Mouse (Mus musculus): Measurements from ENCODE around the gene Duoxa2. TPM values are rescaled to one million over a fixed set of nuclear protein-coding genes. Genes with fewer than 3 reads are reported as not detected.

The Duoxa2 gene
- polyA plus RNA-seq (2015; fragmentation: Nextera tagmentation; extraction: Ambion mirVana) = not detected in 2 replicates

DNA sequence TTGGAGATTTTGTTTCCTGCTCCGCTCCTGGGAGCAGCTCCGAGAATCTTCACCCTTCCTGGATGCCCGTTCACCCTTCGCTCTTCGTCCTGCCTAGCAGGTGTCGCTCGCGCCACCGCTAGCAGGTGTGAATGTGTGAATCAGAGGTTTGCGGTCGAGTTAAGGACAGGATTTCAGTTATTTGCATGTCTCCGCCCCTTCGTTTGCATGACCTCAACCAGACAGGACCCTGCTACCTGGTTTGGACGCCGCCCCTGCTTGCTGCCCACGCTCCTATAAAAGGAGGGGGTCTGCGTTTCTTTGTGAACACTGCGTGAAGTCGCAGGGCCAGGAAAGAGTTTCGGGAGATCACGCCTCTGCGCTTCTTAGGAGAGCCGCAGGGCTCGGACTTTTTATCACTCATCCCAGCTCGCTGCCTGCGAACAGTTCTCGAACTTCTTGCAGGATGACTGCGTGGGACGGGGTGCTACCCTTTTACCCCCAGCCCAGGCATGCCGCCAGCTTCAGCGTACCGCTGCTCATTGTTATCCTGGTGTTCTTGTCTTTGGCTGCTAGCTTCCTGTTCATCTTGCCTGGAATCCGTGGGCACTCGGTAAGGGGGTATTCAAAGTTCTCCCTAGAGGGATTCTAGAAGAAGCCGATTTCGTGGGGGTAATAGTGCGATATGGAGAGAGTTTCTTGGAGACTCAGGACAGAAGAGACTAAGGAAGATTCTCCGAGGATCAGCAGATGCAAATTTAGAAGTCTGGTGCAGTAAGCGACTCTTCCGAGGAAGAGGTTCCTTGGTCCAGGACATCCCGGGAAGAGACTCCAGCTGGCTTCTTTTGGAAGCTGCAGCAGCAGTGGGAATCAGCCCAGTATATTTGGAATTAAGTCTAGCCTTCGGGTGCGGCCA lies at the start of gene Duoxa2:
TSS of gene Duoxa2 (plus strand) at position 305 of the 895 bp plus-strand sequence.
- Histone ChIP-seq H3K4me3 (ENCODE audit: low read length) (peak within 1 kb of the TSS; percentile 33), H3K4me2 (replicated peaks; ENCODE audit: low read depth, low read length) (peak within 1 kb of the TSS; percentile 46), H3K4me1 (ENCODE audit: insufficient read depth, low read length) (peaks cover 28% of the 10 kb centered on the region), H3K27me3 (ENCODE audit: insufficient read depth, low read length) (peaks cover 87% of the 10 kb centered on the region), H3K9me3 (ENCODE audit: low read length) (no peaks in the 10 kb centered on the region), H3K9ac (replicated peaks; ENCODE audit: low read length) (no peak within 1 kb of the TSS), H3K36me3 (ENCODE audit: insufficient read depth, low read length) (no peaks in the 10 kb centered on the region), H3K27ac (ENCODE audit: low read length) (no peak within 1 kb of the TSS)
- under 1% methylated on average over 42 of the region's 43 CpGs for WGBS
- no peak for ATAC-seq (ENCODE audit: low FRiP score, low TSS enrichment)

DNA sequence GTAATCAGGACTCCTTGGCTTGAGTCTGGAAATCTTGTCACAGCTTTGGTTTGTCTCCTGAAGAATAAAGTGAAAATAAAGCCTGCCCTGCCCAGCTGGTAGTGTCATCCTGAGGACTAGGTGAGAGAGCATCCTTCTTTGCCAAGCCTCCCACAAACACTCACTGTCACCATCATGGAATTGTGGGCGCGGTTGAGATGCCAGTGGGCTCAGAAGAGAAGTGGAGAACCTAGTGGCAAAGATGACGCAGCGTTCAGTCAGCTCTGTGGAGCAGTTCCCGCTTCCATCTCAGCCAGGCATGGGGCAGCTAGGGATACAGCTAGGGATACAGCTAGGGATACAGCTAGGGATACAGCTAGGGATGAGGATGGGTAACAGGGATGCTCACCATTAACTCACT lies 42.7 kb upstream of the Duoxa2 start:
- WGBS = 94% methylated on average over 5 of the region's 5 CpGs
- H3K36me3 ChIP-seq (ENCODE audit: insufficient read depth, low read length) = no peaks in the 10 kb centered on the region
- ATAC-seq (ENCODE audit: low FRiP score, low TSS enrichment) = no peak

DNA sequence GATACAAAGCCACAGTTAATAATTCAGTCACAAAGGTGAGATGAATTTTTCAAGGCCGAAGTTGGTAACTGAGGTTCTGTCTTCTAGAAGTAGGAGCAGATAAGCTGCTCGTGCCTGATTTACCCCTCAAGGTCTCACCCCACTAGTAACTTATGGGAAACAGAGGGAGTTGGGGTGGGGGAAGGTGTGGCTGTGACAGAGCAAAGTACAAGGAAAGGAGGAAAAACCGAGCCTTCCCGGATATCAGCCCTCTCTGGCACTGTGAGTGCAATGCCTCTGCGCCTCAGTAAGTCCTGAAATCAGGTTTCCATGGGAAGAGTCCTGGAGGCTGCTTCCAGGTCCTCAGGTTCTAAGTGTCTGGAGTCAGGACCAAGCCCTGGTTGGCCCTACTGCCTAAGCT lies 38.0 kb upstream of the Duoxa2 start:
- no peak for ATAC-seq (ENCODE audit: low FRiP score, low TSS enrichment)
- H3K27me3 ChIP-seq (ENCODE audit: insufficient read depth, low read length) = no peaks in the 10 kb centered on the region
- 83% methylated on average over 5 of the region's 5 CpGs for WGBS
- H3K27ac ChIP-seq (ENCODE audit: low read length) = no peak overlapping the region
- no peak overlapping the region for H3K4me3 ChIP-seq (ENCODE audit: low read length)
- no peak overlapping the region for H3K4me2 ChIP-seq (replicated peaks; ENCODE audit: low read depth, low read length)
- no peaks in the 10 kb centered on the region for H3K4me1 ChIP-seq (ENCODE audit: insufficient read depth, low read length)
- H3K9me3 ChIP-seq (ENCODE audit: low read length) = no peaks in the 10 kb centered on the region
- no peak overlapping the region for H3K9ac ChIP-seq (replicated peaks; ENCODE audit: low read length)
- H3K36me3 ChIP-seq (ENCODE audit: insufficient read depth, low read length) = no peaks in the 10 kb centered on the region

More for the DNA sequence above, 42.7 kb upstream of the Duoxa2 start:
- no peak overlapping the region for H3K9ac ChIP-seq (replicated peaks; ENCODE audit: low read length)
- H3K4me1 ChIP-seq (ENCODE audit: insufficient read depth, low read length) = no peaks in the 10 kb centered on the region
- no peak overlapping the region for H3K27ac ChIP-seq (ENCODE audit: low read length)
- H3K27me3 ChIP-seq (ENCODE audit: insufficient read depth, low read length) = no peaks in the 10 kb centered on the region
- no peak overlapping the region for H3K4me3 ChIP-seq (ENCODE audit: low read length)
- no peak overlapping the region for H3K4me2 ChIP-seq (replicated peaks; ENCODE audit: low read depth, low read length)
- H3K9me3 ChIP-seq (ENCODE audit: low read length) = no peaks in the 10 kb centered on the region

DNA sequence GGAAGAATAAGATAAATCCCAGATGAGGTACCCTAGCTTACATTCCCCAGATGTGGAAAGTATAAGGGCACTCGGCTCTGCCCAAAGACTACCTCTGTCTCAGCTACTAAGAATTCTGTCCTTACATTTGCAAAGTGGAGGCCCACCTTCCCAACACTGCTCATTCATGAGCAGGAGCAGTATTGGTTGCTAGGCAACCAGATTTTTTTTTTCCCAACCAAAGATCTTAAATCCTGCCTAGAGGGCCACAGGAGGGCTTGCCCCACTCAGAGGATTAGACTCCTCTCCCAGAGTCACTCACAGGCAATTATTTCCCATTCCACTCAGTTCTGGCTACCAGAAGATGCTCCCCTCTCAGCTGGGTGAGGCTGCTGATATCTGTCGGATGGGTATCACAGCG lies 34.0 kb upstream of the Duoxa2 start:
- H3K27me3 ChIP-seq (ENCODE audit: insufficient read depth, low read length) = no peaks in the 10 kb centered on the region
- ATAC-seq (ENCODE audit: low FRiP score, low TSS enrichment) = no peak
- H3K4me3 ChIP-seq (ENCODE audit: low read length) = no peak overlapping the region
- no peak overlapping the region for H3K9ac ChIP-seq (replicated peaks; ENCODE audit: low read length)
- H3K4me2 ChIP-seq (replicated peaks; ENCODE audit: low read depth, low read length) = no peak overlapping the region
- H3K9me3 ChIP-seq (ENCODE audit: low read length) = no peaks in the 10 kb centered on the region
- H3K27ac ChIP-seq (ENCODE audit: low read length) = no peak overlapping the region
- H3K36me3 ChIP-seq (ENCODE audit: insufficient read depth, low read length) = no peaks in the 10 kb centered on the region
- no peaks in the 10 kb centered on the region for H3K4me1 ChIP-seq (ENCODE audit: insufficient read depth, low read length)
- 91% methylated on average over 3 of the region's 3 CpGs for WGBS

DNA sequence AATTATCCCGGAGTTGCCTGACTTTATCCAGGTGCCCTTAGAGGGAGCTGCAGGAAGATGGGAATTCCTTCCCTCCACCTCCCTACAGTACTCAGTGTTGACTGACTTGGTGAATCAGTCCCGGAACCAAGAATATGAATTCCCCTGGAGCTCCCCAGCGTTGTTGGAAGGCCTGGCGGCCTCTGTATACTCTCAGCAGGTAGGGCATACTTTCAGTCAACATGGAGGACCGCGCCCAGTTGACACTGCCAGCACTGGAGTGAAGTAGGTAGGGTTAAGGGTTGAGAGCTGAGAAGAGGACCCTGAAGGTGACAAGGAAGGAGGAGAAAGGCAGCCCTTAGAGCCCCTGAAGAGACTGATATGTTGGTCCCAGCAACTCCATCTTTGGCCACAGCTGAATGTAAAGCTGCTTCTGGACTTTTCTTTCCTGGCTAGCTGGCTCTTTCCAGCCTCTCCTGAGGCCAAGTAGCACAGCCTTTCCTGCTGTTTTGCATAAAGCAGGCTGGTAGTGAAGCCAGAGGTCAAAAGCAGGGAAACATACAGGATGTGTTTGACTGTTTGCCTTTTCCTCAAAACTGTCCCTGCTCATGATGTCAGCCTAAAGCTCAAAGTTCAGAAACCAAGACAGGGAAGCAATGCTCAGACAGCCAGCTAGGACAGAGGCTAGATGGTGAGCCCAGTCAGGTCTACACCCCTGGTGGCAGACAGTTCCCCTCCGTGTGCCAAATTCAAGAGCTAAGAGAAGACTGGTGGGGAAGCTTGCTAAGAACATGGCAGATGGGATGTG lies 32.1 kb upstream of the Duoxa2 start:
- Histone ChIP-seq H3K9me3 (ENCODE audit: low read length) (no peaks in the 10 kb centered on the region), H3K36me3 (ENCODE audit: insufficient read depth, low read length) (no peaks in the 10 kb centered on the region), H3K9ac (replicated peaks; ENCODE audit: low read length) (no peak overlapping the region), H3K4me3 (ENCODE audit: low read length) (no peak overlapping the region), H3K27ac (ENCODE audit: low read length) (no peak overlapping the region), H3K4me1 (ENCODE audit: insufficient read depth, low read length) (no peaks in the 10 kb centered on the region), H3K4me2 (replicated peaks; ENCODE audit: low read depth, low read length) (no peak overlapping the region), H3K27me3 (ENCODE audit: insufficient read depth, low read length) (no peaks in the 10 kb centered on the region)
- 88% methylated on average over 7 of the region's 7 CpGs for WGBS
- no peak for ATAC-seq (ENCODE audit: low FRiP score, low TSS enrichment)

DNA sequence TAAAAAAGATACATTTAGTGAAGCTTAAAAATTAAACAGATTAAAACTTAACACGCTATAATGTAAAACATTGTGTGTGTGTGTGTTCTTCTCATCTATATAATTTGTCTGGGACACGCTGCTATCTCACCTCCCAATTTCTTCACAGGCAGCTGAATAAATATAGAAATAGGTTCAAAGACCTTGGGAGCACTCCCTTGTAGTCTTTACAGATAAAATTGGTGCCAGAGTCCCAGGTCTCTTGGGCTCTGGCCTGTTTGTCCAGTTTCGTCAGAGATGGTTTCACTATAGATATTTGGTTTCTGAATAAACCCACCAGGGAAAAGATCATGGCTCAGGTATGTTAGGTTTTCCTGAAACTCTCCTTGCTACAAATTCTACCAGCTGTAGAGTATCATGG lies 19.9 kb upstream of the Duoxa2 start:
- H3K27me3 ChIP-seq (ENCODE audit: insufficient read depth, low read length) = no peaks in the 10 kb centered on the region
- ATAC-seq (ENCODE audit: low FRiP score, low TSS enrichment) = no peak
- no peaks in the 10 kb centered on the region for H3K9me3 ChIP-seq (ENCODE audit: low read length)
- H3K27ac ChIP-seq (ENCODE audit: low read length) = no peak overlapping the region
- no peak overlapping the region for H3K4me3 ChIP-seq (ENCODE audit: low read length)
- H3K4me1 ChIP-seq (ENCODE audit: insufficient read depth, low read length) = no peaks in the 10 kb centered on the region
- H3K4me2 ChIP-seq (replicated peaks; ENCODE audit: low read depth, low read length) = no peak overlapping the region
- no peak overlapping the region for H3K9ac ChIP-seq (replicated peaks; ENCODE audit: low read length)
- H3K36me3 ChIP-seq (ENCODE audit: insufficient read depth, low read length) = no peaks in the 10 kb centered on the region
- WGBS = 91% methylated on average over 3 of the region's 3 CpGs

DNA sequence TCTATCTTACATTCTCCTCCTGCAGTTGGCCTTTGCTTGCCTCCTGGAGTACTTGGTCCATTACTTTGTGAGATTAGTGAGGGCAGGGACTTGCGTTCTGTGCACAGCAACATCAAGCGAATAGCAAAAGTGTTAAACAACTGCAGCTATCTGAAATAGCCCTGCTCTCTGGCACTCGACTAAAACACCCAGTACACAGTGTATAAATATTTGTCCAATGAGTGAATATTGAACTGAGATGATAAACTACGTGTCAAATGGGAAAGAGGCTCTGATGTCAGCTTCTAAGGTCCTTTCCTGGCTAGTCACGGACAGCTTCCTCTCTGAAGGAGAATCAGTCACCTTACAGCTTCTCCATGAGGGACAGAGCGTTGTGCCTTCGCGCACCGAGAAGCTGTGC lies 14.6 kb upstream of the Duoxa2 start:
- no peak overlapping the region for H3K9ac ChIP-seq (replicated peaks; ENCODE audit: low read length)
- ATAC-seq (ENCODE audit: low FRiP score, low TSS enrichment) = no peak
- H3K4me1 ChIP-seq (ENCODE audit: insufficient read depth, low read length) = no peaks in the 10 kb centered on the region
- no peaks in the 10 kb centered on the region for H3K27me3 ChIP-seq (ENCODE audit: insufficient read depth, low read length)
- 86% methylated on average over 9 of the region's 9 CpGs for WGBS
- no peaks in the 10 kb centered on the region for H3K9me3 ChIP-seq (ENCODE audit: low read length)
- no peak overlapping the region for H3K4me3 ChIP-seq (ENCODE audit: low read length)
- H3K27ac ChIP-seq (ENCODE audit: low read length) = no peak overlapping the region
- no peaks in the 10 kb centered on the region for H3K36me3 ChIP-seq (ENCODE audit: insufficient read depth, low read length)
- no peak overlapping the region for H3K4me2 ChIP-seq (replicated peaks; ENCODE audit: low read depth, low read length)

DNA sequence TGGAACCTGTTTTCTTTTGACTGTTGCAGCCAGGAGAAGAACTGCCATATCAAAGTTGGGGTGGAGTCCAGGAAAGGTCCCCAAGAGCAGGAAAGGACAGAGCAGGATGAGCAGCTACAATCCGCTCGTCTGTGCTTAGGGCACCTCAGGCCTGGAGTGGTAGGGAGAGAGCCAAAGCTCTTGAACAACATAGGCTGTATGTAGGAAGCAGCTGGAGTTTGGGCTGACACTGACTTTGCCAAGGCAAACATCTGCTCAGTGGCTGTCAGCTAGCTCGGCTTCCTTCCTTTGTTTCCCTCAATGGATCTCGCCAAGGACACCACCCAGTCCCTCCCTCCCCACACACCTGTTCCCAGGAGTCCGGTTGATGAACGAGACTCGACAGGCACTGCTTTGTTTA lies 12.6 kb upstream of the Duoxa2 start:
- H3K27ac ChIP-seq (ENCODE audit: low read length) = no peak overlapping the region
- ATAC-seq (ENCODE audit: low FRiP score, low TSS enrichment) = no peak
- no peaks in the 10 kb centered on the region for H3K36me3 ChIP-seq (ENCODE audit: insufficient read depth, low read length)
- H3K4me1 ChIP-seq (ENCODE audit: insufficient read depth, low read length) = no peaks in the 10 kb centered on the region
- no peaks in the 10 kb centered on the region for H3K9me3 ChIP-seq (ENCODE audit: low read length)
- H3K4me2 ChIP-seq (replicated peaks; ENCODE audit: low read depth, low read length) = no peak overlapping the region
- H3K9ac ChIP-seq (replicated peaks; ENCODE audit: low read length) = no peak overlapping the region
- H3K27me3 ChIP-seq (ENCODE audit: insufficient read depth, low read length) = no peaks in the 10 kb centered on the region
- H3K4me3 ChIP-seq (ENCODE audit: low read length) = no peak overlapping the region
- WGBS = 67% methylated on average over 7 of the region's 7 CpGs

DNA sequence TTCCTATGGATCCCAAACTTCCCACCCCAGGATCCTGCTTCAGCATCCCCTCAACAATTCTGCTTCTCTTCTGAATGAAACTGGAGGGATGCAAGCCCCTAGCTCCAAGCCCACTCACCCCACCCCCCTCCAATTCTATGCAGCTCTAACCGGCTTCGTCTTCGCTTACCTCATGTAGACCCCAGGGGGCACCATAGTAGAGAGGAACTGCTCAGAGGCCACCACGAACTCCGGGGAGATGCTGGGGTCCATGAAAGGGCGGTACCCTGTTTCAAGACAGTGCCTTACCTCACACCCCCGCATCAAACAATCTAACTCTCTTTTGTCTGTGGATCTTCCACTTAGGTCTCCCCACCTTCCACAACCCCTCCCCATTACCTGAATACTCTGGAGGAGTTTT lies 3.8 kb upstream of the Duoxa2 start:
- Histone ChIP-seq H3K4me3 (ENCODE audit: low read length) (no peak overlapping the region), H3K9ac (replicated peaks; ENCODE audit: low read length) (no peak overlapping the region), H3K9me3 (ENCODE audit: low read length) (no peaks in the 10 kb centered on the region), H3K36me3 (ENCODE audit: insufficient read depth, low read length) (no peaks in the 10 kb centered on the region), H3K27ac (ENCODE audit: low read length) (no peak overlapping the region), H3K4me1 (ENCODE audit: insufficient read depth, low read length) (peaks cover 18% of the 10 kb centered on the region), H3K27me3 (ENCODE audit: insufficient read depth, low read length) (peaks cover 51% of the 10 kb centered on the region), H3K4me2 (replicated peaks; ENCODE audit: low read depth, low read length) (no peak overlapping the region)
- WGBS = 3% methylated on average over 7 of the region's 7 CpGs
- no peak for ATAC-seq (ENCODE audit: low FRiP score, low TSS enrichment)
